Mouse (Mus musculus) bone marrow, adult 2 months (tissue): ENCODE measurements around the gene Susd6.

ENCODE experiments used
- CTCF ChIP-seq: fragments of 200-500 bp; IDR thresholded peaks from 2 replicates; pipeline ENCODE4 v1.5.1; 2011; ENCODE audit warnings: low read length, control low read depth; ENCODE audit not compliant: control insufficient read depth, insufficient read depth
- POLR2A ChIP-seq: fragments of 200-500 bp; IDR thresholded peaks from 2 replicates; pipeline ENCODE4 v1.6.1; 2011; ENCODE audit warnings: low read depth, mild to moderate bottlenecking, control low read depth, low read length, borderline replicate concordance; ENCODE audit not compliant: control insufficient read depth

- TF ChIP-seq CTCF (no peak), POLR2A (no peak)
These were observed 93.0 kb downstream of the Susd6 start for GRCm38 (mm10) chr12:80883278-80883677.
